Comparison of ENCODE assay signal across 7 mouse cellular contexts in genomic region chr9:50723406-50723805, GRCm38 (mm10). TPM values are rescaled to one million over a fixed set of nuclear protein-coding genes. Genes with fewer than 3 reads are reported as not detected.
DNase-seq lines count a peak whose midpoint lies in the region; ATAC-seq lines count a peak whose summit lies in the region.

No protein-coding gene starts in this region.

- no peaks in the 10 kb centered on the region for H3K36me3 ChIP-seq in forebrain, embryonic 15.5 days
- no peaks in the 10 kb centered on the region for H3K36me3 ChIP-seq in hindbrain, embryonic 15.5 days
- H3K36me3 ChIP-seq in limb, embryonic 13.5 days = peaks cover 7% of the 10 kb centered on the region

- H3K27ac ChIP-seq in forebrain, embryonic 15.5 days (replicated peaks) = peak overlapping the region; percentile 77
- peak overlapping the region; percentile 59 for H3K27ac ChIP-seq in hindbrain, embryonic 15.5 days (replicated peaks)
- peak overlapping the region; percentile 44; the same call in 1 of the 2 replicates for H3K27ac ChIP-seq in limb, embryonic 13.5 days

- peak overlapping the region; percentile 0; the same call in 1 of the 2 replicates for H3K4me3 ChIP-seq in forebrain, embryonic 15.5 days
- no peak overlapping the region; the same call in 1 of the 2 replicates for H3K4me3 ChIP-seq in hindbrain, embryonic 15.5 days
- H3K4me3 ChIP-seq in limb, embryonic 13.5 days = no peak overlapping the region

- DNase-seq in MN1 (ENCODE audit: low spot score) = peak; percentile 87
- peak; percentile 63 to 65 for DNase-seq in adrenal gland, adult 18-20 months (ENCODE audit: low spot score in 2 of 2)
- DNase-seq in ovary, postnatal 14 days (ENCODE audit: low spot score) = peak; percentile 79
- no peak for DNase-seq in spleen, postnatal 14 days (ENCODE audit: low spot score in 2 of 2)

- no peak overlapping the region for H3K9ac ChIP-seq in forebrain, embryonic 15.5 days (replicated peaks)
- no peak overlapping the region for H3K9ac ChIP-seq in hindbrain, embryonic 15.5 days
- H3K9ac ChIP-seq in limb, embryonic 13.5 days = peak overlapping the region; percentile 31; the same call in 1 of the 2 replicates

- 23% methylated on average over 7 of the region's 7 CpGs for WGBS in forebrain, embryonic 15.5 days
- WGBS in hindbrain, embryonic 15.5 days = 34% methylated on average over 7 of the region's 7 CpGs
- WGBS in limb, embryonic 13.5 days = 40% methylated on average over 7 of the region's 7 CpGs

- no peaks in the 10 kb centered on the region for H3K27me3 ChIP-seq in forebrain, embryonic 15.5 days
- no peaks in the 10 kb centered on the region for H3K27me3 ChIP-seq in hindbrain, embryonic 15.5 days
- no peaks in the 10 kb centered on the region for H3K27me3 ChIP-seq in limb, embryonic 13.5 days

- H3K9me3 ChIP-seq in forebrain, embryonic 15.5 days = no peaks in the 10 kb centered on the region
- no peaks in the 10 kb centered on the region for H3K9me3 ChIP-seq in hindbrain, embryonic 15.5 days
- H3K9me3 ChIP-seq in limb, embryonic 13.5 days = no peaks in the 10 kb centered on the region

- peak overlapping the region; percentile 35 for H3K4me2 ChIP-seq in forebrain, embryonic 15.5 days (replicated peaks)
- H3K4me2 ChIP-seq in hindbrain, embryonic 15.5 days = peak overlapping the region; percentile 38
- H3K4me2 ChIP-seq in limb, embryonic 13.5 days (replicated peaks) = peak overlapping the region; percentile 32; the same call in 1 of the 2 replicates

- peaks cover 63% of the 10 kb centered on the region for H3K4me1 ChIP-seq in forebrain, embryonic 15.5 days
- peaks cover 59% of the 10 kb centered on the region for H3K4me1 ChIP-seq in hindbrain, embryonic 15.5 days (replicated peaks)
- peaks cover 63% of the 10 kb centered on the region for H3K4me1 ChIP-seq in limb, embryonic 13.5 days

- ATAC-seq in forebrain, embryonic 15.5 days (replicated peaks) = no peak
- ATAC-seq in hindbrain, embryonic 15.5 days (ENCODE audit: low FRiP score, low read depth) = no peak
- ATAC-seq in limb, embryonic 13.5 days (ENCODE audit: low FRiP score, low read depth) = no peak

RNA-seq across cellular contexts. Expression of gene Dixdc1, which starts 15.9 kb away (rescaled TPM):
- 1 to 10 TPM; 5.4 to 7.7 TPM for total RNA-seq in adrenal gland, adult 18-20 months (2021)
- polyA plus RNA-seq in forebrain, embryonic 15.5 days (2015; fragmentation: Nextera tagmentation; extraction: Ambion mirVana) = 24.7 and 26.9 TPM in 2 replicates
- 31.3 and 31.7 TPM in 2 replicates for polyA plus RNA-seq in hindbrain, embryonic 15.5 days (2015; fragmentation: Nextera tagmentation; extraction: Ambion mirVana)
- 18.6 and 23.6 TPM in 2 replicates for polyA plus RNA-seq in limb, embryonic 13.5 days (2015; fragmentation: Nextera tagmentation; extraction: Ambion mirVana)

RNA-seq across cellular contexts. Expression of gene 2310030G06Rik, which starts 22.9 kb away (rescaled TPM):
- 1 to 10 TPM; 5.1 to 5.4 TPM for total RNA-seq in adrenal gland, adult 18-20 months (2021)
- 1.4 and 1.5 TPM in 2 replicates for polyA plus RNA-seq in forebrain, embryonic 15.5 days (2015; fragmentation: Nextera tagmentation; extraction: Ambion mirVana)
- 1.7 and 2.0 TPM in 2 replicates for polyA plus RNA-seq in hindbrain, embryonic 15.5 days (2015; fragmentation: Nextera tagmentation; extraction: Ambion mirVana)
- polyA plus RNA-seq in limb, embryonic 13.5 days (2015; fragmentation: Nextera tagmentation; extraction: Ambion mirVana) = 3.8 and 4.7 TPM in 2 replicates

RNA-seq across cellular contexts. Expression of gene Cryab, which starts 27.7 kb away (rescaled TPM):
- total RNA-seq in adrenal gland, adult 18-20 months (2021) = 10 to 100 TPM; 26.1 to 89.2 TPM
- 13.1 and 14.1 TPM in 2 replicates for polyA plus RNA-seq in forebrain, embryonic 15.5 days (2015; fragmentation: Nextera tagmentation; extraction: Ambion mirVana)
- polyA plus RNA-seq in hindbrain, embryonic 15.5 days (2015; fragmentation: Nextera tagmentation; extraction: Ambion mirVana) = 13.3 and 15.4 TPM in 2 replicates
- 71.2 and 74.0 TPM in 2 replicates for polyA plus RNA-seq in limb, embryonic 13.5 days (2015; fragmentation: Nextera tagmentation; extraction: Ambion mirVana)

RNA-seq across cellular contexts. Expression of gene Hspb2, which starts 28.7 kb away (rescaled TPM):
- total RNA-seq in adrenal gland, adult 18-20 months (2021) = 1 to 10 TPM; 1.7 to 3.4 TPM
- 1.4 TPM in 1 of 2 replicates, not detected in the other for polyA plus RNA-seq in forebrain, embryonic 15.5 days (2015; fragmentation: Nextera tagmentation; extraction: Ambion mirVana)
- polyA plus RNA-seq in hindbrain, embryonic 15.5 days (2015; fragmentation: Nextera tagmentation; extraction: Ambion mirVana) = 1.6 and 1.8 TPM in 2 replicates
- polyA plus RNA-seq in limb, embryonic 13.5 days (2015; fragmentation: Nextera tagmentation; extraction: Ambion mirVana) = 37.8 and 39.3 TPM in 2 replicates

RNA-seq across cellular contexts. Expression of gene Fdxacb1, which starts 44.6 kb away (rescaled TPM):
- 1 to 10 TPM; 4.5 to 5.6 TPM for total RNA-seq in adrenal gland, adult 18-20 months (2021)
- polyA plus RNA-seq in forebrain, embryonic 15.5 days (2015; fragmentation: Nextera tagmentation; extraction: Ambion mirVana) = 10.9 and 11.0 TPM in 2 replicates
- 11.1 and 11.3 TPM in 2 replicates for polyA plus RNA-seq in hindbrain, embryonic 15.5 days (2015; fragmentation: Nextera tagmentation; extraction: Ambion mirVana)
- 11.0 and 11.3 TPM in 2 replicates for polyA plus RNA-seq in limb, embryonic 13.5 days (2015; fragmentation: Nextera tagmentation; extraction: Ambion mirVana)

Comparison
In these comparisons a context has a peak if more than half of its experiments do, and no peak if none do; other contexts are left out.
1. DNase-seq: peak in MN1 (single experiment), adrenal gland, adult 18-20 months (2 of 2) and ovary, postnatal 14 days (single experiment); none in spleen, postnatal 14 days (0 of 2).
2. Peak in every context shown above with its lines, with median percentiles within 50 percentile points of each other: H3K27ac ChIP-seq and H3K4me2 ChIP-seq.